Mouse (Mus musculus) forebrain, embryonic 13.5 days (tissue): ENCODE data around the gene Josd2. TPM values are rescaled to one million over a fixed set of nuclear protein-coding genes. Genes with fewer than 3 reads are reported as not detected.

Source experiments
- microRNA-seq: library from miRNA; unstranded; fragments of <30 nt; microRNA quantifications from one replicate; pipeline ENCODE4, GENCODE M21; 2016
- polyA plus RNA-seq: library from polyadenylated mRNA; unstranded; fragments of >200 nt; fragmentation: Nextera tagmentation; extraction: Ambion mirVana; gene quantifications from 2 replicates; pipeline ENCODE4 v1.2.1, GENCODE M21; 2015

Gene Josd2
- polyA plus RNA-seq, 1 experiment from 2014 or later = 49.0 TPM

Small RNA genes lying within 50 kb of the gene (microRNA-seq; reads per million reads assigned to microRNA genes)
- not detected for gene Mir7052

Other genes starting within 250 kb of the Josd2 start
- gene Klk1, start 242.6 kb upstream of the Josd2 start, polyA plus RNA-seq = not detected in 2 replicates
- gene Gm36864, start 231.8 kb upstream of the Josd2 start, polyA plus RNA-seq = not detected in 2 replicates
- 1.3 and 1.4 TPM in 2 replicates for gene 1700028J19Rik, start 221.3 kb upstream of the Josd2 start, polyA plus RNA-seq
- 172 and 212 TPM in 2 replicates for gene 2410002F23Rik, start 221.3 kb upstream of the Josd2 start, polyA plus RNA-seq
- 0.14 and 0.21 TPM in 2 replicates for gene Acp4, start 210.6 kb upstream of the Josd2 start, polyA plus RNA-seq
- gene Gm15517, start 206.5 kb upstream of the Josd2 start, polyA plus RNA-seq = not detected in 2 replicates
- 3.0 and 3.4 TPM in 2 replicates for gene Clec11a, start 161.1 kb upstream of the Josd2 start, polyA plus RNA-seq
- gene Shank1, start 157.7 kb upstream of the Josd2 start, polyA plus RNA-seq = 13.2 and 15.1 TPM in 2 replicates
- gene Syt3, start 83.9 kb upstream of the Josd2 start, polyA plus RNA-seq = 10.1 and 10.6 TPM in 2 replicates
- 0.59 and 1.1 TPM in 2 replicates for gene 1700008O03Rik, start 82.2 kb upstream of the Josd2 start, polyA plus RNA-seq
- 11.6 and 12.6 TPM in 2 replicates for gene Lrrc4b, start 39.0 kb upstream of the Josd2 start, polyA plus RNA-seq
- 3.8 and 4.0 TPM in 2 replicates for gene Aspdh, start 2.6 kb upstream of the Josd2 start, polyA plus RNA-seq
- 101 and 106 TPM in 2 replicates for gene Emc10, start 28.5 kb downstream of the Josd2 start, polyA plus RNA-seq
- gene Fam71e1, start 28.6 kb downstream of the Josd2 start, polyA plus RNA-seq = 30.1 and 35.0 TPM in 2 replicates
- gene Mybpc2, start 56.7 kb downstream of the Josd2 start, polyA plus RNA-seq = 0.13 and 0.14 TPM in 2 replicates
- not detected in 2 replicates for gene Spib, start 64.1 kb downstream of the Josd2 start, polyA plus RNA-seq
- gene Pold1, start 80.9 kb downstream of the Josd2 start, polyA plus RNA-seq = 77.8 and 89.7 TPM in 2 replicates
- gene Nr1h2, start 86.0 kb downstream of the Josd2 start, polyA plus RNA-seq = 76.0 and 76.2 TPM in 2 replicates
- gene Napsa, start 104.4 kb downstream of the Josd2 start, polyA plus RNA-seq = 0.53 and 0.57 TPM in 2 replicates
- gene Kcnc3, start 122.7 kb downstream of the Josd2 start, polyA plus RNA-seq = 2.1 and 2.4 TPM in 2 replicates
- gene Myh14, start 202.9 kb downstream of the Josd2 start, polyA plus RNA-seq = 0.49 and 0.84 TPM in 2 replicates
- not detected in 2 replicates for gene Izumo2, start 240.8 kb downstream of the Josd2 start, polyA plus RNA-seq